Mouse (Mus musculus) retina, postnatal 7 days (tissue): ENCODE results near the gene Inava.
A peak's percentile ranks its signal among the peaks of the same experiment; 100 is the strongest.

ENCODE experiments used
- DNase-seq: peaks from one replicate; pipeline ENCODE4 v3.0.0-alpha.2; 2012; ENCODE audit warnings: low read depth, low spot score

Inava gene

DNA sequence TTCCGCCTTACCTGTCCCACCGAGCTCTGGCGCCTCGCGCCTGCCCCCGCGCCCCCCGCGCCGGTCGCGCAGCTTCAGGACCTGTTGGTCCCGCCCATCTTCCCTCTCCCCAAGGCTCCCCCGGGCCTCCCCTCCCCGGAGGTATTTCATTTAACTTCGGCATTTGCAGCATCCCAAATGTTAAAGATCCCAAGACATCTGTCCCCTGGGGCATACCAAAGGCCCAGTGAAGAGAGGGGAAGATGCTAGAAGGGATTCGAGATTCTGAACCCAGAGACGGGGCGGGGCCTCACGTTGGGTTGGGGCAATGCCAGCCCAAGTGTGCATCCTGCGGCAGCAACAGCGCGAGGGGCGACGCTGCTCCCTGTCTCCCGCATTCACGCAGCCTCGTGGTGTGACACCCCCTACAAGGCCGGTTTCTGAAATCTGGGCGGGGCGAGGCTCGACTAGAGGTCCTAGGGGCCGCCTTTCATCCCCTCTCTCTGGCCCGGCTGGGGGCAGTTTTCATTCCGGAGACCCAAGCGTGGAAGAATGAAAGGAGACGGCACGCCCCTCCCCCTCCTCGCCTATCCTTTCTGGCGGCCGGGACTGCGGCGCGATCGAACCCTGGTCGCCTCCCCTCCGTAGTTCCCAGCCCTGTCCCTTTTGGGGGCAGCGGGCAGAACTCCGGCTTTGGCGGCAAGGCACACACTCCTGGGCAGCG is at the start of gene Inava:
Gene Inava (minus strand): TSS at position 373 of the 703 bp plus-strand sequence.
- peak; percentile 24 for DNase-seq

DNA sequence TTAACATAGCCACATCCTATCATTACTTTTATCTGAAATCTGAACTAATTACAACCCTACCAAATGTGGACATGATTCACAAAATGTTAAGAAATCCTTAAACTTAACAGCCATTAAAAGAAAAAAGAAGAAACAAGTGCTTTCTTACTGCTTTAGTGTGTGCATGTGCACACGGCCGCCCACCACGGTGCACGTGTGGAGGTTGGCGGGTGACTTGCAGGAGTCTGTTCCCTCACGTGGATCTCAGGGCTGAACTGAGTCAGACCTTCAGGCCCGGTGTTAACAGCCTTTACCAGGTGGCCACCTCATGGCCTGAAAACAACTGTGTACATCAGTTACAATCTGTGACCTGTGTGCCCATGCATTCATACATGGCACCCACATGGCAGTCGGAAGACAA is 43.3 kb upstream of the Inava start:
- no peak for DNase-seq

DNA sequence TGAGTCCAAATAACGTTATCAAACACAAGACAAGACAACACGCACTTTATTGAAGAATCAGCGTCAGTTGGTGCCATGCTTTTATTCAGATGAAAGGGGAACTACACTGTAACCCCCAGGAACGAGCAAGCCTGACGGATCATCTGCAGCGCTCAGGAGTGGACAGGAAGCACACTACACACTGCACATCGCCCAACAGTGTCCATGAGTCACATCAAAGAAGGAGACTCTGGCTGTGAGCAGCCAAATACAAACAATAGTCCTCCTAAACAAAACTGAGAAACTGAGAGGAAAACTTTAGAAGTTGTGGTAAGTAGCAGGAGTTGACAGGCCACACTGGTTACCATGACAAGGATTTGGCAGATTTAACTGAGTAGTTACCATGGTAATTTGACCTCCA is 34.2 kb upstream of the Inava start:
- DNase-seq = no peak

DNA sequence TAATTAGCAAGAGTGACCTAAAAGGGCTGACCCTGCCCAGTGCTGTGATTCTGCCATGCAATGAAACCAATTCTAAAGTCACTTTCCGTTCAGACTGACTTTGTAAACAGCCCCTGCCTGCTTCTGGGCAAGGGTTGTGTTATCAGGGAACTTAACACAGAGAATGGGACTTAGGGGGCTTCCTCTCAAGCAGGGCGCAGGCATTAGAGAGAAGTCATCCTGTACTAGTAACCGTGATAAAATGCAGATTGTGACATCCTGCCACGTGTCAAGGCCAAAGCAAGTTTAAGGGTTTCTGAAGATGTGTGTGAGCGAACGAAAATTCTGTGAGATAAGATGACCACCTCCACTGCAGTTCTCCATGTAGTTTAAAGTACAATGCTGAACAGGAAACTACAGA is 32.1 kb upstream of the Inava start:
- DNase-seq = no peak

DNA sequence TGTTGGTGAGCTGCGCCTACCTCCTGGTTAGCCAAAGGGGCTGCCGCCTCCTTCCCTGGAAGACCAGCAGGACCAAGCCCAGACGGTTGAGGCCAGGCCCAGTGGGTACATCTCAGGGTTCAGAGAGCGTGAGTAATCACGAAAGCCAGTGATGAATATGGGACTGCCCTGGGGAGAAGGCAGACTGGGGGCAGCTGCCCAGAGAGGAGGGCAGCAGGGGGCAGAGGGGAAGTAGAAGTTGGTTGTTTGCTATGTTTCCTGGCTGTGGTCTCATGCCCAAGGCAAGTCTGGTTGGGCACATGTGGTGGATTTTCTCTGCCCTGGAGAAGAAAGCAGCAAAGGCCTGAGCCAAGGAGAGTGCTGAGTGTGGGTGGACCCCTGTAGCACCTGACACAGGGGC is 29.3 kb upstream of the Inava start:
- no peak for DNase-seq

DNA sequence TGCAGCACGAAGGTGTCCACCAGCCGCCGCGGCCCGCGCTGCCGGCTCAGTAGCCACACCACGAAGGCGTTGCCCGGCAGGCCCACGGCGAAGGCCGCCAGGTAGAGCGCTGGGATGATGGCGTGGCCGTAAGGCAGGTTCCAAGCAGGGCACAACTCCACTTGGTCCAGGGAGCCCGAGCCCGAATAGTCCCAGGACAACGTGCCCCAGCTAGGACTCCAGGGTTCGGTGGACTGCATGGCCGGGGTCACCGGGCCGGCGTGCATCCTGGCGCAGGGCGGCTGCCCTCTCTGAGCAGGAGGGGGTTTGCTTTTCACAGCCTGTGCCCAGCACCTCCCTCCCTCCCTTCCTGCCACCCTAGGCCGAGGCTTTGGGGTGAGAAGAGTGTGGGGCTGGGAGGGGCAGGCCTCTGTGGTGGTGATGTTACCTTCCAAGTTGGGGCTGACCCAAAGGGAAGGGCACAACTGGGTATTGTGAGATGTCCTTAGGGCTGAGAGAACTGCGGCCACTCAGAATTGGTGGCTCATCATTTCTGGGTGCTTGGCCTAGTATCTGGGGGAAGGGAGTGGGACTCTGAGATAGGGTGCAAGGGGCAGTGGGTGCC is 26.7 kb upstream of the Inava start, which contains the start of gene Gpr25:
Gene Gpr25 (minus strand): TSS at position 239 of the 604 bp plus-strand sequence.
- no peak for DNase-seq

DNA sequence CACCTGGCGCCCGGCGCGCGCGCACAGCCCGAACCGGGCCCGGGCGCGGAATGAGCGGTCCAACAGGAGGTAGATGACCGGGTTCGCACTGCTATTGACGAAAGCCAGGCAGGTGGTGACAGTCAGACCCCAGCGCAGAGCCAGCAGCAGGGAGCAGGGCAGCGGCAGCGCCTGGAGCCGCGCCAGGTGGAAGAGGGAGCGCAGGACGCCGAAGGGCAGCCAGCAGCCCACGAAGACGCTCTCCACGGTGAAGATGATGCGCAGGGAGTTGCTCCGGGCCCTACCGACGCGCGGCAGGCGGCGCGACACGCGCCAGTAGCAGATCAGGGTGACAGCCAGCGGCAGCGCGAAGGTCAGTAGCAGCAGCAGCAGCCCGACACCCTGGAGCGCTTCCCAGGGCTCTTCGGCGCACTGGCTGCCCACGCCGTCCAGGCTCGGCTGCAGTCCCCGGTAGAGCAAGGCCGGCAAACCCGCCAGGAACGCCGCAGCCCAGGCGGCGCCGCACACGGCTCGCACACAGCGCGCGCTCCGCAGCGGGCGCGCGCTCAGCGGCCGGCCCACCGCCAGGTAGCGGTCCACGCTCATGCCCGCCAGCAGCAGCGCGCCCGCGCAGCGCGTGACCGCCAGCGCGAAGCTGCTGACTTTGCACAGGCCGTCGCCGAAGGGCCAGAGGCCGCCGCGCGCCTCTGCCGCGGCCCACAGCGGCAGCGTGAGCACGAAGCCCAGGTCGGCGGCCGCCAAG is 26.0 kb upstream of the Inava start:
- peak; percentile 61 for DNase-seq

DNA sequence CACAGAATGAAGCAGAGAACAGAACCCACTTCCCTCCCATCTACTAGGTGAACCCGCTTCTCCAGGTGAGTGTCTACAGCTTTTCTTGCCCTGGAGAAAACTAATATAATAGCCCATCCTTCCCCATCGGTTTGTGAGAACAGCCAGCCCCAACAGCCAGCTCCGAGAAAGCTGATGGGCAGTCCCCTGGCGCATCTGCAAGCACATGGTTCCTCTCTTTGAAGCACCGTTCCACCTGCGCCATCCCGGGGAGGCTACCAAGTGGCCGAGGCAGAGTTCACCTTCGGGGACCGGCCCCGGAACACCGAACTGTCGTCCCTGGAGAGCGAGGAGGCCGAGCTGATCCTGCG is 25.5 kb upstream of the Inava start:
- DNase-seq = no peak

DNA sequence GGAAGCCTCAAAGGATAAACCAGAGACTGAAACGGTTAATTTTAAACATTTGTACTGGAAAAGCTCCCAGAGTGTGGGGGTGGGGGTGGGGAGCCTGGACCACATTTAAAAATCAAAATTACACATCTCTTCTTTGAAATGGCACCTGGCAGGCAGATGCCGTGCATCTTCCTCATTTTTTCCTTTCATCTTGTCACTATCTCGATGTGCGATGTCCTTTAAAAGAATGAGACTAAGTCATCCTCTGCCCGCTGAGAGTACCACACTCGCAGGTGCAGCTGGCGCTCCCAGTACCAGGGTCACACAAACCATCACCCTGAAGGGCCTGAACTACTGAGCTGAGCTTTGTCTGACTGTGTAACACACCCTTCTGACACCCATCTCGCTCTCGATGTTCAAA is 24.4 kb upstream of the Inava start:
- DNase-seq = no peak

DNA sequence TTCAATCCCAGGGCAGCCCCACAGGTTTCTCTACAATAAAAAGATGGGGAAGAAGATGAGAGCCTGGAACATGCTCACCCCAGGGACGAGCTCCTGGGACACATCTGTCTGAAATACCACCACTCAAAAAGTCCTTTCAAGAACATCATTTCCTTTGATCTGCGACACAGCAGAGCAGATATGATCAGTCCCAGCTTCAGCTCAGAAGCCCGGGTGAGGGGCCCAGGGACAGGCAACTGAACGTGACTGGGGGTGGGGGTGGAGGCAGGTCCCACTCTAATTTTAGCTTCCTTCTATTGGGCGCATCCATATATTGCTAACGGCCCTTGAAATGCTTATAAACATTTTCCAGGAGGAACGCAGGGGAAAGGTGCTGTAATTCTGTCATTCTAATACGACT is 21.6 kb upstream of the Inava start:
- no peak for DNase-seq

DNA sequence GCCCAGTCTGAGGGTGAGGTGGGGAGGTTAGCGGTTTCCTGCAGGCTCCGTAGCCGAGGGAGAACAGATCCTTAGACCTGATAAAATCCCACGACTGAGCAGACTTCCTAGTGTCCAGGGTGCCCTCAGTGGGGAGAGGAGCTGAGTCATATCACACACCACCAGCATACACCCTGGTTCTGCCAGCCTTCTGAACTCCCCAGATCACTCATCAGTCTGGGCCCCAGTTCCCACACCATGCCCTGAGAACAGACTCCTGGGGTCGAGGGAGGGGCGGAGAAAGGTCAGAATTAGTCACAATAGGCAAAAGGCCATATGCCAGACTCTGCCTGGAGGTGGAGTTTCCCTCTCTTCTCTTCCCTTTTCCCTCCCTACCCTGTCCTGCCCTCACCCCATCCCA is 21.1 kb upstream of the Inava start:
- DNase-seq = no peak

DNA sequence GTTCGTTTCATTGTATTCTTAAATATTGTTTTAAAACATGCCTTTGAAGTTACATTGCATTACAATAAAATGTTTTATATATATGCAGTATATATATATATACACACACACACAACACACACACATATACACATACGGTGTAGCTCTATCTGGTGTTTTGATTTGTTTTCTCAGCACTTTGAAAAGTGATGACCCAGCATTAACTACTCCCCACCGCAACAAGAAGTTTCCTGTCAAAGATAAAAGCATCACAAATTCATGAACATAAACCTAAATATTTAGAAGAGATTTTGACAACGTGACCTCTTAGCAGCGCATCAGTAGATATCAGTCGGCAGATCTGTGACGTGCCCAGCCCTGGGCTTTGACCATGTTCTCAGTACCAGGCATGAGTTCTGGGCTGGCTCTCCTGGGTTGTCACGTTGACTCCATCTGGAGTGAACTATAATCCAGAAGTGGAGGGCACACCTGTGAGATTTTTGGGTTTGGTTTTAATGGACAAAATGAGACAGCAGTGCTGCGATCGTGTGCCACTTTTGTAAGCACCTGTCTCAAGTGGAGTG is 20.5 kb upstream of the Inava start:
- DNase-seq = no peak

DNA sequence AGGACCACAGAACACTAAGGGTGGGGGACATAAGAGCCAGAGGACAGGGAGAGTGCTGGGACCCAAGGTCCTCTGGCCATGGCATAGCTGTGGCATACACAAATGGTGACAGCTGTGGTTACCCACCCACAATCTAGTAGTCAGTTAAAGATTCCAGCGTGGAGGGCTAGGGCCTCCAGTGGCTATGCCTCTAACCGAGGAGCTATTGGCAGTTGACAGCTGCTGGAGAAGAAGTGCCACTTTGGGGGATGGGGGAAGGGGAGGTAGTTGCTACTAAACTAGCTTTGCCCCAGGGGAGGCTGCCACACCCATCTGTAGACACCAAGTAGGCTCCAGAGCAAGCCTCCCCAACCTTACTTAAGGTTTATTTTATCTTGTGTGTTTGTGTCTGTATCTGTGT is 19.4 kb upstream of the Inava start:
- no peak for DNase-seq

DNA sequence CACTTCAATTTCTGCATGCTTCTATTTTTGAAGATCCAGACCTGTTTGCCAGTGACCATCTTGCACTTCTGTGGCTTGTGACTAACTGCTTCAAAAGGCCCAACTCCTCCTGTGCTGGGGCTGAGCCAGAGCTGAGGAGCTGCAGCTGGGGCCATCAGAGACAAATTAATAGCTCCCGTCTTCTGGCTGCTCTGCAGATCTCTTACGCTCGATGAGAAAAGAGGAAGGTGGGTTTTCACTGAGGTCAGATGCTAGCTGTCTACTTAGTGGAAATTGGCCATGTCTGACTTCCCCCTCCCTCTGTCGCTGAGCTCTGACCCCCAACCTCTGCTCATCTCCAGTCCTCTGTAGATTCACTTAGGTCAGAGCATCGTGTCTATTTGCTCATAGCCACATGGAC is 15.6 kb upstream of the Inava start:
- DNase-seq = no peak

DNA sequence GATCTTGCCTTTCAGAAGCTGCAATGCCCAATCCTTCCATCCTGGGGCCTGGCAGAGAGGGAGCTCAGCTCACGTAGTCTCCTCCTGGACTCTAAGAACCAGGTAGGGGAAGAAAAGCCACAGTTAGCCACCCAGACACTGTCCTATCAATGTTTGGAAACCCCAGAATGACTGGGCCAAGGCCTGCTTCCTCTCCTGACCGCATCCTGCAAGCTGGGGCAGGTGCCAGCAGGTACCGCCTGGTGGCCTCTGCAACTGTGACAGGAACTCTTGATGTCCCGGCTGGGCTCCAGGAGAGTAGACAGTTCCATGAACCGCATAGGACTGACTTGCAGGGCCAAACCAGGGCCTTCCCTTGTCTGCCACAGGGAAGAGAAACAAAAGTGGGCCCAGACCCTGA is 13.3 kb upstream of the Inava start:
- DNase-seq = no peak

DNA sequence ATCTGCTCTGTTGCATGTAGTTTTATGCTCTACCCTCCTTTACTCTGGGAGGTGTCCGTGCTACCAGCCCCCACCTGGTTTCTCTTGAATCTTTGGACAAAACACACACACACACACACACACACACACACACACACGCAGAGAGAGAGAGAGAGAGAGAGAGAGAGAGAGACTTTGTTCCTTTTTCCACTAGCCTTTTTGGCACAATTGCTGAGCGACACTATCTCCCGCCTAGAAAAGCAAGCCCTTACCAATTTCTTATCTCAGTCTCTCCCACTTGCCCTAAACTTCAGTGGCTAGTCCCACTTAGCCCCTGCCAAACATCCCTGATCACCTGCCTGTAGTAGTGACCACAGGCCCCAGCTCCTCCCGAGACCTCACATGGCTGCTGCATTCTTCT is 10.4 kb upstream of the Inava start:
- DNase-seq = no peak

DNA sequence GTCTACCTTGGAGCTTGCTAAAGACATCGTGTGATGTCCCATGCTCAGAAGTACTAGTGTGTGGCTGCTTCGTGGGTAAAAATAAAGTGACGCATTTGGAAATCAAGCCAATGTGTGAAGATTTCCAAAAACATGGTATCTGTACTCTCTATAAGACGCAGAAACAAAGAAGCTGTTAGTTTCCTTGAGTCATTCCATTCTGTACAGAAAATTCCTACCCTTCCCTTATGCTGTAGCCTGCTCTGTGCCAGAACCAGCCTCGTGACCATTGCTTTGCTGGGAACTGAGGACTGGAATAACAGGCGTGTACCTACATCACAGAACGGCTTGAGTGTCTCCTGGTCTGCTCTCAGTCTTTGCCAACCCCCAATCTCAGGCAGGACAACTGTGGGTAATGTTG is 7.7 kb upstream of the Inava start:
- DNase-seq = no peak

DNA sequence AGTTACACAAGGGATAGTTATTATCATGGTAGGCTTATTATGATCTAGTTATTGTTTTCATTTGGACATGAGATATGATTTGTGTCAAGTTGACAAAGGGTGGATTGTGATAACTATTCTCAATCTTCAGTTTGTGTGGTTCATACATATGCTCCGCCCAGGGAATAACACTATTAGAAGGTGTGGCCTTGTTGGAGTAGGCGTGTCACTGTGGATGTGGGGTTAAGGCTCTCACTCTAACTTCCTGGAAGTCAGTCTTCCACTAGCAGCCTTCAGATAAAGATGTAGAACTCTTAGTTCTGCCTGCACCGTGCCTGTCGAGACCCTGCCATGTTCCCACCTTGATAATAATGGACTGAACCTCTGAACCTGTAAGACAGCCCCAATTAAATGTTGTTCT is 4.4 kb upstream of the Inava start:
- no peak for DNase-seq

DNA sequence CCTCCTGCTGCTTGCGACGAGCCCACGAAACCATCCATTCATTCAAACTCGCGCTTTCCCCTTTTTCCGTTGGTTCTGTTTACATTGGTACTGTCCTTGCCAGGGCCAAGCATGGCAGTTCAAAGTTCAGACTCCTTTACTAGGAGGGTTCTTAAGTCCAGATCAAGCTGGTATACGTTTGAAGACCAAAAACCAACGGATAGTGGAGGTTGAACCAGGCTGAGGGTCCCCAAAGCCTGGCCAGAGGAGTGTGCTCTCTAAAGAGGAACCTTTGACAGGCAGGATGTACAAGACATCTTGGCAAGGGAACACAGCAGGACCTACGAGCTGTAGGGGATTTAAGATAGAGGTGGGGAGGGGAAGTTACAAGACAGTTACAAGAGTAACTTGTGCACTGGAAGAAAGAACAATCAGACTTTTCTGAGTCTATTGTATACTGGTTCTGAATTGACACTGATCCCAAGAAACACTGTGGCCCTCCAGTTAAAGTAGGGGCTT is 580 bp upstream of the Inava start:
- DNase-seq = no peak

DNA sequence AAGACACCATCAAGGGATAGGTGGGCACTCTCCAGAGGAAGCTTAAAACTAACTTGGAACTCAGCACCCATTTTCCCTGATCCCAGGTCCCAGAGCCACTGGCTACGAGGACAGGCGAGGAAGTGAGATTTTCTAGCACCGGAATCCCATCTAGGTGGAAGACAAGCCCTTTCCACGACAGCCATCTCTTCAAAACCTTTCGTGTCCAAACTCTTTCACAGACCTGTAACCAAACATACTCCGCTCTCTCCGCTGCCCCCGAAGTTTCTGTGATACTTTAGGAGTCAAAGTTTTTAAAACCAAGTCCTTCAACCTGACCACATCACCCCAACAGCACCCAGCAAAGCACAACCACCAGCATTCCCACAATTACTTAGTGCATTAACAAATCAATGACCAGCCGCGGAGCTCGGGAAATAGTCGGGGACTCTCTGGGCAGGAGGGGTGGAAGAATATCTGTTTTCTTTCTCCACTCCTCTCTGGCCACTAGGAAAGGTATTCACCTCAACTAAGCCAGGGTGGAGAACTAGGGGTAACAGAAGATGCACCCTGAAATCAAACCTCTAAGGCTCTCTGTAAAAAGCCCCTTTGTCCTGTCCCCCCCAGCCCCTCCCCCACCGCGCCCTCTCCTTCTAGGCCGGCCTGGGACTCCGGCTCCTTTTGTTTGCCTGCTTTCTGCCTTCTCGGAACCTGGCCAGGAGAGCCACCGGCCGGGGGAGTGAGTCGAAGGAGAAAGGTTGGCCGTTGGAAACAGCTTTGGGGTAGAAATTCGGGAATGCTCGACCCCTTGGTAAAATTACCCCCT is 876 bp downstream of the Inava start:
- DNase-seq = no peak

DNA sequence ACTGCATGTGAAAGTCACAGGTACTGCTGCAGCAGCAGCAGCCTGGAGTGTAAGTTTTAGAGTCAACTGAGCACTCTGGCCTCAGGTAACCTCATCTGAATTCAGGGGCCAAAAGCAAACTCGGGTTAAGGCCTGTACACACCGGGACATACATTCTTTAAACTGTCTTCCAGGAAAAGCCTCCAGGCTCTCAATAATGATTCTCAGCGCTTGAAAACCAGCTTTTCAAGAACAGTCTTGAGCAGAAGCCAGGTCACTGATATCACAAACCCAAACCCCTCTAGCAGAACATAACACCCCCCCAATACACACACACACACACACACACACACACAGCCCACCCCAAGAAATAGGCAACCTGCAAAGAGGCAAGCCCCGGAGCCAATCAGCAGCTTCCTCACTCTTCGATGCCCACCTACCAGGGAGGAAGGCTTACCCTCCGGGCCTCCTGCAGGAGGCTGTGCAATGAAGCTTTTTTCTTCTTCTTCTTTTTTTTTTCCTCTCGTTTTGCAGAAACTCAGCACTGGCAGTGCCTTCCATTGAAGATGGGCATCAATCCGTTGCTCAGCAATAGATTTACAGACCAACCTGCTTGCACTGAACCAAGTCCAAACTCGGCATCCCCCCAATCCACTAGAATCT is 1.7 kb downstream of the Inava start:
- no peak for DNase-seq
